Comparison of ENCODE assay signal across 9 mouse cellular contexts in genomic region chr4:13565921-13566493, GRCm38 (mm10).
DNase-seq lines count a peak whose midpoint lies in the region; ATAC-seq and TF ChIP-seq lines count a peak whose summit lies in the region.
"Had no signal": no experiment of that assay in that cellular context is flagged by ENCODE, and none has a peak within 500 bp of the region (broad histone marks: within the 10 kb centered on the region; RNA-seq: fewer than 3 reads in every experiment).

No protein-coding gene starts in this region.

- TF ChIP-seq EP300 in heart, adult 2 months (IDR thresholded peaks at IDR 0.05; ENCODE audit: insufficient read depth, low read depth, low read length): no peak

- H3K27me3 ChIP-seq in heart, embryonic 14.5 days (ENCODE audit: control insufficient read depth, insufficient read depth, low read length): peaks cover 12% of the 10 kb centered on the region; the same call in 1 of the 2 replicates
- H3K27me3 ChIP-seq in heart, adult 2 months (ENCODE audit: control insufficient read depth, insufficient read depth, low read length): peaks cover 2% of the 10 kb centered on the region; the same call in 1 of the 2 replicates
- H3K27me3 ChIP-seq in hindbrain, embryonic 15.5 days: no peaks in the 10 kb centered on the region
- H3K27me3 ChIP-seq in thymus, adult 2 months (ENCODE audit: control insufficient read depth, insufficient read depth, low read length): no peaks in the 10 kb centered on the region

- H3K27ac ChIP-seq in heart, embryonic 14.5 days (replicated peaks in 1 of 2; ENCODE audit: control insufficient read depth in 1 of 2, insufficient read depth in 1 of 2, low read depth in 2 of 2, low read length in 2 of 2): no peak overlapping the region
- no peak overlapping the region for H3K27ac ChIP-seq in heart, adult 2 months
- H3K27ac ChIP-seq in hindbrain, embryonic 15.5 days (replicated peaks): peak overlapping the region; percentile 53
- no peak overlapping the region for H3K27ac ChIP-seq in thymus, adult 2 months (ENCODE audit: control insufficient read depth, insufficient read depth, low read length)

- TF ChIP-seq CTCF in heart, adult 2 months (IDR thresholded peaks at IDR 0.05): no peak
- TF ChIP-seq CTCF in brain, embryonic 14.5 days (IDR thresholded peaks at IDR 0.05; ENCODE audit: borderline replicate concordance, extremely low read depth, insufficient read depth, insufficient read length): no peak
- TF ChIP-seq CTCF in thymus, adult 2 months (IDR thresholded peaks at IDR 0.05; ENCODE audit: borderline replicate concordance, control insufficient read depth, extremely low read depth, insufficient read depth, low read length, poor library complexity): no peak

- DNase-seq in heart, adult 2 months: no peak
- DNase-seq in brain, embryonic 14.5 days (ENCODE audit: low read depth): peak; percentile 84
- DNase-seq in neural tube, embryonic 10.5 days (ENCODE audit: extremely low spot score, low spot score): peak; percentile 22
- DNase-seq in thymus, adult 2 months: no peak
- no peak for DNase-seq in adrenal gland, postnatal 14 days
- DNase-seq in kidney, adult 11 months: no peak

- ATAC-seq in heart, embryonic 14.5 days (ENCODE audit: insufficient number of reproducible peaks, insufficient read depth, low FRiP score, low read depth): no peak
- peak; percentile 65 for ATAC-seq in hindbrain, embryonic 15.5 days (ENCODE audit: low FRiP score, low read depth)

- peak overlapping the region; percentile 54 for H3K4me2 ChIP-seq in heart, embryonic 14.5 days (ENCODE audit: low read length)
- peak overlapping the region; percentile 50 for H3K4me2 ChIP-seq in hindbrain, embryonic 15.5 days

- H3K9ac ChIP-seq in heart, embryonic 14.5 days (ENCODE audit: low read length): no peak overlapping the region
- no peak overlapping the region for H3K9ac ChIP-seq in heart, adult 2 months (ENCODE audit: low read depth, low read length)
- peak overlapping the region; percentile 15; the same call in 1 of the 2 replicates for H3K9ac ChIP-seq in hindbrain, embryonic 15.5 days

- H3K4me3 ChIP-seq in heart, embryonic 14.5 days (ENCODE audit: control insufficient read depth in 1 of 2, insufficient read depth in 1 of 2, low read depth in 1 of 2, low read length in 2 of 2): peak overlapping the region in 1 of 2 experiments; percentile 7; a peak in 1 of 4 replicates
- H3K4me3 ChIP-seq in heart, adult 2 months: no peak overlapping the region
- H3K4me3 ChIP-seq in hindbrain, embryonic 15.5 days: peak overlapping the region; percentile 28
- no peak overlapping the region for H3K4me3 ChIP-seq in thymus, adult 2 months (ENCODE audit: control insufficient read depth, insufficient read depth, low read length)
- H3K4me3 ChIP-seq: myocyte had no signal

- H3K9me3 ChIP-seq in heart, embryonic 14.5 days (ENCODE audit: control insufficient read depth, low read length): peaks cover 4% of the 10 kb centered on the region; the same call in 1 of the 2 replicates
- no peaks in the 10 kb centered on the region for H3K9me3 ChIP-seq in hindbrain, embryonic 15.5 days

- H3K4me1 ChIP-seq in heart, embryonic 14.5 days (ENCODE audit: control insufficient read depth in 2 of 2, insufficient read depth in 2 of 2, low read length in 2 of 2): no peaks in the 10 kb centered on the region
- H3K4me1 ChIP-seq in heart, adult 2 months (ENCODE audit: control insufficient read depth, insufficient read depth, low read length): no peaks in the 10 kb centered on the region
- 0 out of 2 replicates have a peak, but pooled peaks cover 9% of the 10 kb centered on the region for H3K4me1 ChIP-seq in hindbrain, embryonic 15.5 days (replicated peaks)
- H3K4me1 ChIP-seq in thymus, adult 2 months (replicated peaks; ENCODE audit: control insufficient read depth, insufficient read depth, low read length): no peaks in the 10 kb centered on the region

- 15% methylated on average over 14 of the region's 14 CpGs for WGBS in heart, embryonic 14.5 days
- WGBS in heart, adult 2 months: 21% methylated on average over 14 of the region's 14 CpGs
- WGBS in hindbrain, embryonic 15.5 days: 2% methylated on average over 14 of the region's 14 CpGs
- WGBS in thymus, adult 2 months: 29% methylated on average over 14 of the region's 14 CpGs

- no peaks in the 10 kb centered on the region for H3K79me2 ChIP-seq in heart, adult 2 months (replicated peaks; ENCODE audit: control insufficient read depth, insufficient read depth, low read length)

- intact Hi-C loops in heart, adult 2 months (cut with DNase I): no loop called here

- TF ChIP-seq POLR2A in heart, adult 2 months (IDR thresholded peaks at IDR 0.05; ENCODE audit: insufficient read depth, low read depth, low read length): no peak
- no peak for TF ChIP-seq POLR2A in brain, embryonic 14.5 days (IDR thresholded peaks at IDR 0.05; ENCODE audit: borderline replicate concordance, extremely low read depth, insufficient read depth, insufficient read length, poor library complexity, severe bottlenecking)
- TF ChIP-seq POLR2A in thymus, adult 2 months (IDR thresholded peaks at IDR 0.05; ENCODE audit: control insufficient read depth, extremely low read depth, insufficient read depth, low read length, poor library complexity): no peak

- no peaks in the 10 kb centered on the region for H3K36me3 ChIP-seq in heart, embryonic 14.5 days (ENCODE audit: control insufficient read depth, insufficient read depth, low read length)
- H3K36me3 ChIP-seq in heart, adult 2 months (ENCODE audit: control insufficient read depth, insufficient read depth, low read length): no peaks in the 10 kb centered on the region
- no peaks in the 10 kb centered on the region for H3K36me3 ChIP-seq in hindbrain, embryonic 15.5 days
- no peaks in the 10 kb centered on the region for H3K36me3 ChIP-seq in thymus, adult 2 months (ENCODE audit: control insufficient read depth, insufficient read depth, low read length)

Comparison
In these comparisons a context has a peak if more than half of its experiments do, and no peak if none do; other contexts are left out.
1. DNase-seq: peak in brain, embryonic 14.5 days (single experiment) and neural tube, embryonic 10.5 days (single experiment); none in heart, adult 2 months (0 of 2), thymus, adult 2 months (single experiment), adrenal gland, postnatal 14 days (single experiment) and kidney, adult 11 months (single experiment).